Mouse (Mus musculus) urinary bladder, postnatal 36 days (tissue): ENCODE data around the gene Traf5.

Experiments
- DNase-seq, 2 experiments: peaks; one replicate each; pipeline ENCODE4 v3.0.0; 2022; ENCODE audit warnings: low spot score in 2 of 2, mixed read lengths in 1 of 2

The Traf5 gene

GRCm38 (mm10) chr1:191974509-191975405 is 117.6 kb downstream of the Traf5 start:
- DNase-seq: no peak

- no peak for DNase-seq
Measured at GRCm38 (mm10) chr1:191969939-191970338, 122.4 kb downstream of the Traf5 start.

GRCm38 (mm10) chr1:191964773-191965481 is 127.4 kb downstream of the Traf5 start:
- DNase-seq: peak; percentile 70 to 78

GRCm38 (mm10) chr1:191963948-191964772 is 128.2 kb downstream of the Traf5 start:
- DNase-seq: peak; percentile 81 to 87

- DNase-seq: no peak
Measured at GRCm38 (mm10) chr1:191963413-191963812, 128.9 kb downstream of the Traf5 start.

GRCm38 (mm10) chr1:191960946-191961345 is 131.4 kb downstream of the Traf5 start:
- DNase-seq: no peak

DNA sequence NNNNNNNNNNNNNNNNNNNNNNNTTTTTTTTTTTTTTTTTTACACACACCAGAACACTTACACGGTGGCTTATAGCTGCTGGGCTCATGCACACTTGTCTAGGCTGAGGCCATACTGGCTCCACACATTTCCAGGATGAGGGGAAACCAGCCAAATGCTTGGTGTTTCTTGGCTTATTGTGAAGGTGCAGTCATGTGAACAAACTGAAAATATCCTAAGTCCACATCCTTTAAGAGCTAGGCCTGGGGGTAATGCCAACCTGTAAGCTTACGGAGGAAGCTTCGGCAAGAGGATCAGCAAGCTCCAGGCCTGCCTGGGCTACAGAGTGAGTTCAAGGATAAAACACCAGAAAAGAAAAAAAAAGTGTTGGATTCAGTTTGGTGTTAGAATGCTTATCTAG is 135.0 kb downstream of the Traf5 start:
- DNase-seq: no peak

GRCm38 (mm10) chr1:191956871-191957270 is 135.5 kb downstream of the Traf5 start:
- DNase-seq: no peak

DNA sequence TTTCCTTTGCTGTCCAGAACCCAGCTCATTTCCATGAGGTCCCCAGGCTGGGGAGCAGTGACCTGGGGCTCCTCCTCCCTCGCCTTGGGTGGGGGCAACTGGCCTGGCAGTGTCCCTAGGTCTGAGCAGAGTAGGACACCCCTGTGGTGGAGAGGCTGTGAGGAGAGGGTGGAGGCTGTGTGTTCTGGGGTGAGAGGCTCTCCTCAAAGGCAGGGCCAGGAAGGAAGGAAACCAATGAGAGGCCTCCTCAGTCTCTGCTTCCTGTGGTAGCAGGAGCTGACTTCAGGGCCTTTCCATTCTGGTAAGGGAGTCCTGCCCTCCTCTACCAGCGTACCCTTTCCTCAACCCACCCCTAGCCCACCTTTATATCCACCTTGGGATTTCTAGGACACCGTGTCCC is 136.1 kb downstream of the Traf5 start:
- DNase-seq: no peak

DNA sequence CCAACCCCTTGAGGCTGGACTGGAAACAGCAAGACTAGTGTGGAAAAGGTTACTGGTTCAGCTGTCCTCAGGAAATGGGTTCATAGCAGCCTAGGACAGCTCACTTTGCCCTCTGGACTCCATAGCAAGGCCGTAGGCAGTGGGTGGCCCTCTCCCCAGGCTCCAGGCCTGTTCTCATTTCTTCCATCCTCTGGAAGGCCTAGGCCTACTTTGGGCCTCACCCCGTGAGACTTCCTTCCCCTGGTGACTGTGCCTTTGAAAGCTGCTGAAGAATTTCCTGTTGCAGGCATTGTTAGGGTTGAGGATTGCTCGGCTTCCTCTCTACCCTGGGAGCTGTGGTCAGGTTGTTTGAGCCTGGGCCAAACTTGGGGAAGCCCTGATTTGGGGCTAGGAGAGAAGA is 137.3 kb downstream of the Traf5 start:
- peak in 1 of 2 experiments; percentile 23 for DNase-seq

DNA sequence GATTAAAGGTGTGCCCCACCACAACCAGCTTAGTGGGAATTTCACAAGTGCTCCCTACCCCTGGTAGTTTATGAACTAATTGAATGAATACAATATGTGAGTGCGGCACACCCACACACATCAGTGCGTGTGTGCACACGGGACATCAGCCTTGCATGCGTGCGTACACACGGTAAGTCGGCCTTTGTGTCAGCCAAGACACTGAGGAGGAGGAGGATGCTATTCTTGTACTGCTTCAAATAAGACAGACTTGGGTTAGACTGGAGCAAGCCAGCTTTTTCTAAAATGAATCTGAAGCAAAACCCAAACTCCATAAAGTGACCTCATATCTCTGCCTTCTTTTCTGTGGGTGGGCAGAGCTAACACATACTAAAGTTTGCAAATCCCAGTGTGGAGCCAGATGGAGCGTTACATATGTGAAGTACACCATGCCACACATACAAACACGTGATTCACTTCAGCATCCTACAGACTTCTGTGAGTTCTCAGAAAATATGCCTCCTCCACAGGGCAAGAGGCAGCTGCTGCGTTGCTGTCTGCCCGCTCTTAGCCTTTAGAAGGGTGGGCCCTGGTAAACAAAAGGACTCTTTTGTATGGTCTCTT is 139.5 kb downstream of the Traf5 start:
- DNase-seq: no peak

GRCm38 (mm10) chr1:191950611-191951010 is 141.7 kb downstream of the Traf5 start:
- DNase-seq: no peak

GRCm38 (mm10) chr1:191948600-191948999 is 143.8 kb downstream of the Traf5 start:
- no peak for DNase-seq

DNA sequence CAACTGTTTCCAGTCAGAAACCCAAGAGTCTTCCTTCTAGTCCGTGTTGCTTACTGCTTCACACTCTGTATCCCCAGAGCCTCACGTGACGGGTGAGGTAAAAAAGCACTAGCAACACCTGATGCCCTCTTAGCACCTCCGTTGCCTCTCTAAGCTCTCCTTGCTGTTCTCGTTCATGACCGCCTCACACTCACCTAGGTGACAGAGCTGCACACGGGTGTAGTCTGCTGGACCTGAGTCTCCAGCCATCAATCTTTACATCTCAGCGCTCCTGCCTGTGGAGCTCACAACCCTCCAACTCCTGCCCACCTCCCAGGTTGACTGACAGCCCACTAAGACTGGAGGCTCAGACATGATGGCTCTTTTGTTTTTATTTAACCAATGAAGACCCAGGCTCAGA is 144.6 kb downstream of the Traf5 start:
- no peak for DNase-seq
